Comparison of ENCODE assay signal across 9 mouse cellular contexts in genomic region chr2:4232761-4233322, GRCm38 (mm10).
A peak's percentile ranks its signal among the peaks of the same experiment; 100 is the strongest.
DNase-seq lines count a peak whose midpoint lies in the region; ATAC-seq and TF ChIP-seq lines count a peak whose summit lies in the region.
"Had no signal": no experiment of that assay in that cellular context is flagged by ENCODE, and none has a peak within 500 bp of the region (broad histone marks: within the 10 kb centered on the region; RNA-seq: fewer than 3 reads in every experiment).

No protein-coding gene starts in this region.

- peaks cover 18 to 21% of the 10 kb centered on the region in 2 experiments for H3K4me1 ChIP-seq in heart, embryonic 14.5 days (ENCODE audit: control insufficient read depth in 2 of 2, insufficient read depth in 2 of 2, low read length in 2 of 2)
- H3K4me1 ChIP-seq in forebrain, embryonic 15.5 days = peaks cover 17% of the 10 kb centered on the region
- peaks cover 53% of the 10 kb centered on the region for H3K4me1 ChIP-seq in midbrain, embryonic 10.5 days
- H3K4me1 ChIP-seq in thymus, adult 2 months (replicated peaks; ENCODE audit: control insufficient read depth, insufficient read depth, low read length) = peaks cover 2% of the 10 kb centered on the region

- no peaks in the 10 kb centered on the region for H3K36me3 ChIP-seq in heart, embryonic 14.5 days (ENCODE audit: control insufficient read depth, insufficient read depth, low read length)
- H3K36me3 ChIP-seq in forebrain, embryonic 15.5 days = no peaks in the 10 kb centered on the region
- no peaks in the 10 kb centered on the region for H3K36me3 ChIP-seq in midbrain, embryonic 10.5 days
- H3K36me3 ChIP-seq in thymus, adult 2 months (ENCODE audit: control insufficient read depth, insufficient read depth, low read length) = no peaks in the 10 kb centered on the region

- H3K27ac ChIP-seq in heart, embryonic 14.5 days (replicated peaks in 1 of 2; ENCODE audit: control insufficient read depth in 1 of 2, insufficient read depth in 1 of 2, low read depth in 2 of 2, low read length in 2 of 2) = peak overlapping the region; percentile 51 to 57; a peak in 3 of 4 replicates
- H3K27ac ChIP-seq in forebrain, embryonic 15.5 days (replicated peaks) = peak overlapping the region; percentile 19; the same call in 1 of the 2 replicates
- H3K27ac ChIP-seq in midbrain, embryonic 10.5 days (replicated peaks) = peak overlapping the region; percentile 80
- H3K27ac ChIP-seq in thymus, adult 2 months (ENCODE audit: control insufficient read depth, insufficient read depth, low read length) = no peak overlapping the region

- no peak for DNase-seq in heart, adult 18-20 months
- peak; percentile 68 for DNase-seq in Muller cell, postnatal 12 days (ENCODE audit: inconsistent ontology term)
- peak; percentile 34 for DNase-seq in midbrain, embryonic 10.5 days (ENCODE audit: low spot score)
- DNase-seq in thymus, adult 2 months = no peak
- no peak for DNase-seq in left cerebral cortex, adult 11 months (ENCODE audit: low spot score)
- DNase-seq: adrenal gland, postnatal 25 days had no signal

- no peaks in the 10 kb centered on the region for H3K9me3 ChIP-seq in heart, embryonic 14.5 days (ENCODE audit: control insufficient read depth, low read length)
- no peaks in the 10 kb centered on the region for H3K9me3 ChIP-seq in forebrain, embryonic 15.5 days
- H3K9me3 ChIP-seq in midbrain, embryonic 10.5 days (replicated peaks) = no peaks in the 10 kb centered on the region

- H3K4me3 ChIP-seq in heart, embryonic 14.5 days (ENCODE audit: control insufficient read depth in 1 of 2, insufficient read depth in 1 of 2, low read depth in 1 of 2, low read length in 2 of 2) = peak overlapping the region in 1 of 2 experiments; percentile 10; a peak in 1 of 4 replicates
- 0 out of 2 replicates have a peak overlapping the region, but pooled peaks have one; percentile 3 for H3K4me3 ChIP-seq in forebrain, embryonic 15.5 days
- peak overlapping the region; percentile 5; the same call in 1 of the 2 replicates for H3K4me3 ChIP-seq in midbrain, embryonic 10.5 days
- no peak overlapping the region for H3K4me3 ChIP-seq in thymus, adult 2 months (ENCODE audit: control insufficient read depth, insufficient read depth, low read length)

- no peaks in the 10 kb centered on the region for H3K27me3 ChIP-seq in heart, embryonic 14.5 days (ENCODE audit: control insufficient read depth, insufficient read depth, low read length)
- H3K27me3 ChIP-seq in forebrain, embryonic 15.5 days = no peaks in the 10 kb centered on the region
- peaks cover 5% of the 10 kb centered on the region; the same call in 1 of the 2 replicates for H3K27me3 ChIP-seq in midbrain, embryonic 10.5 days (ENCODE audit: low read depth, poor library complexity, severe bottlenecking)
- no peaks in the 10 kb centered on the region for H3K27me3 ChIP-seq in thymus, adult 2 months (ENCODE audit: control insufficient read depth, insufficient read depth, low read length)

- no peak for TF ChIP-seq CTCF in thymus, adult 2 months (IDR thresholded peaks at IDR 0.05; ENCODE audit: borderline replicate concordance, control insufficient read depth, extremely low read depth, insufficient read depth, low read length, poor library complexity)

- ATAC-seq in heart, embryonic 14.5 days (ENCODE audit: insufficient number of reproducible peaks, insufficient read depth, low FRiP score, low read depth) = peak; percentile 43
- peak; percentile 70 for ATAC-seq in forebrain, embryonic 15.5 days (replicated peaks)
- no peak for ATAC-seq in frontal cortex, adult (ENCODE audit: low TSS enrichment)

- no peak for TF ChIP-seq POLR2A in thymus, adult 2 months (IDR thresholded peaks at IDR 0.05; ENCODE audit: control insufficient read depth, extremely low read depth, insufficient read depth, low read length, poor library complexity)

- H3K9ac ChIP-seq in heart, embryonic 14.5 days (ENCODE audit: low read length) = peak overlapping the region; percentile 1; the same call in 1 of the 2 replicates
- H3K9ac ChIP-seq in forebrain, embryonic 15.5 days (replicated peaks) = 0 out of 2 replicates have a peak overlapping the region, but pooled peaks have one; percentile 0

- 19% methylated on average over 10 of the region's 10 CpGs for WGBS in heart, embryonic 14.5 days
- 8% methylated on average over 10 of the region's 10 CpGs for WGBS in forebrain, embryonic 15.5 days
- 41% methylated on average over 10 of the region's 10 CpGs for WGBS in midbrain, embryonic 10.5 days
- WGBS in thymus, adult 2 months = 38% methylated on average over 10 of the region's 10 CpGs

- H3K4me2 ChIP-seq in heart, embryonic 14.5 days (ENCODE audit: low read length) = peak overlapping the region; percentile 52
- H3K4me2 ChIP-seq in forebrain, embryonic 15.5 days (replicated peaks) = peak overlapping the region; percentile 32

Comparison
In these comparisons a context has a peak if more than half of its experiments do, and no peak if none do; other contexts are left out.
1. DNase-seq: peak in Muller cell, postnatal 12 days (single experiment) and midbrain, embryonic 10.5 days (single experiment); none in heart, adult 18-20 months (0 of 2), thymus, adult 2 months (single experiment) and left cerebral cortex, adult 11 months (single experiment).